Mouse (Mus musculus): ENCODE results near the gene Ccdc85a. TPM values are rescaled to one million over a fixed set of nuclear protein-coding genes. Genes with fewer than 3 reads are reported as not detected.
"Not testable (repeated sequence)": the region's sequence is repeated elsewhere in the genome, so short reads cannot be mapped to it uniquely, and the experiment has no call there.

Ccdc85a gene
- total and polyA plus RNA-seq, 2 experiments from 2014 or later, result 23.5 to 43.2 TPM

GRCm38 (mm10) chr11:28439877-28440276 lies 144.2 kb downstream of the Ccdc85a start:
- TF ChIP-seq CTCF (IDR thresholded peaks at IDR 0.05; ENCODE audit: low read depth), result no peak
- H3K27ac ChIP-seq (ENCODE audit: low read depth, low read length), result no peak overlapping the region
- H3K36me3 ChIP-seq (ENCODE audit: insufficient read depth), result no peaks in the 10 kb centered on the region
- no peaks in the 10 kb centered on the region for H3K9me3 ChIP-seq (ENCODE audit: low read length)
- no peak overlapping the region for H3K4me2 ChIP-seq (ENCODE audit: low read depth)
- H3K4me3 ChIP-seq (ENCODE audit: low read depth, low read length), result no peak overlapping the region
- ATAC-seq, result no peak
- no peak overlapping the region for H3K9ac ChIP-seq
- no peaks in the 10 kb centered on the region for H3K4me1 ChIP-seq (ENCODE audit: insufficient read depth)
- H3K27me3 ChIP-seq (ENCODE audit: insufficient read depth, low read length), result no peaks in the 10 kb centered on the region
- DNase-seq, result no peak

GRCm38 (mm10) chr11:28422451-28423231 lies 161.5 kb downstream of the Ccdc85a start:
- DNase-seq, result peak; percentile 11
- 75% methylated on average over 2 of the region's 2 CpGs for WGBS
- Histone ChIP-seq H3K9ac (no peak overlapping the region), H3K27me3 (ENCODE audit: insufficient read depth, low read length) (no peaks in the 10 kb centered on the region), H3K9me3 (ENCODE audit: low read length) (no peaks in the 10 kb centered on the region), H3K4me3 (ENCODE audit: low read depth, low read length) (no peak overlapping the region), H3K4me2 (ENCODE audit: low read depth) (no peak overlapping the region), H3K4me1 (ENCODE audit: insufficient read depth) (no peaks in the 10 kb centered on the region), H3K27ac (ENCODE audit: low read depth, low read length) (peak overlapping the region; percentile 41; the same call in 1 of the 2 replicates), H3K36me3 (ENCODE audit: insufficient read depth) (no peaks in the 10 kb centered on the region)
- ATAC-seq, result peak; percentile 78
- no peak for TF ChIP-seq CTCF (IDR thresholded peaks at IDR 0.05; ENCODE audit: low read depth)

- Histone ChIP-seq H3K27me3 (ENCODE audit: insufficient read depth, low read length) (no peaks in the 10 kb centered on the region), H3K9ac (no peak overlapping the region), H3K4me2 (ENCODE audit: low read depth) (no peak overlapping the region), H3K36me3 (ENCODE audit: insufficient read depth) (no peaks in the 10 kb centered on the region), H3K4me1 (ENCODE audit: insufficient read depth) (no peaks in the 10 kb centered on the region), H3K9me3 (ENCODE audit: low read length) (no peaks in the 10 kb centered on the region), H3K4me3 (ENCODE audit: low read depth, low read length) (no peak overlapping the region), H3K27ac (ENCODE audit: low read depth, low read length) (no peak overlapping the region)
- ATAC-seq, result no peak
- TF ChIP-seq CTCF (IDR thresholded peaks at IDR 0.05; ENCODE audit: low read depth), result no peak
- WGBS, result 69% methylated on average over 2 of the region's 2 CpGs
- DNase-seq, result no peak
Observed at GRCm38 (mm10) chr11:28415841-28416240, 168.3 kb downstream of the Ccdc85a start.

DNA sequence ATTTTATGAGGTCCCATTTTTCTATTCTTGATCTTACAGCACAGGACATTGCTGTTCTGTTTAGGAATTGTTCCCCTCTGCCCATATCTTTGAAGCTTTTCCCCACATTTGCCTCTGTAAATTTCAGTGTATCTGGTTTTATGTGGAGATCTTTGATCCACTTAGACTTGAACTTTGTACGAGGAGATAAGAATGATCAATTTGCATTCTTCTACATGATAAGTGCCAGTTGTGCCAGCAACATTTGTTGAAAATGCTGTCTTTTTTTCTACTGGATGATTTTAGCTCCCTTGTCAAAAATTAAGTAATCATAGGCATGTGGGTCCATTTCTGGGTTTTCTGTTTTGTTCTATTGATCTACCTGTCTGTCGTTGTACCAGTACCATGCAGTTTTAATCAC lies 174.2 kb downstream of the Ccdc85a start:
- not testable (repeated sequence) for H3K4me3 ChIP-seq (ENCODE audit: low read depth, low read length); H3K9me3 ChIP-seq (ENCODE audit: low read length); ATAC-seq; H3K4me1 ChIP-seq (ENCODE audit: insufficient read depth); H3K4me2 ChIP-seq (ENCODE audit: low read depth); H3K36me3 ChIP-seq (ENCODE audit: insufficient read depth); H3K27me3 ChIP-seq (ENCODE audit: insufficient read depth, low read length); DNase-seq; H3K9ac ChIP-seq; H3K27ac ChIP-seq (ENCODE audit: low read depth, low read length)
- 98% methylated on average over 2 of the region's 2 CpGs for WGBS

- no peak for TF ChIP-seq CTCF (IDR thresholded peaks at IDR 0.05; ENCODE audit: low read depth)
- no peak for DNase-seq
- H3K4me3 ChIP-seq (ENCODE audit: low read depth, low read length), result no peak overlapping the region
- H3K27ac ChIP-seq (ENCODE audit: low read depth, low read length), result no peak overlapping the region
- H3K27me3 ChIP-seq (ENCODE audit: insufficient read depth, low read length), result no peaks in the 10 kb centered on the region
- no peak for ATAC-seq
- H3K4me1 ChIP-seq (ENCODE audit: insufficient read depth), result no peaks in the 10 kb centered on the region
- no peaks in the 10 kb centered on the region for H3K36me3 ChIP-seq (ENCODE audit: insufficient read depth)
- no peaks in the 10 kb centered on the region for H3K9me3 ChIP-seq (ENCODE audit: low read length)
- H3K4me2 ChIP-seq (ENCODE audit: low read depth), result no peak overlapping the region
- no peak overlapping the region for H3K9ac ChIP-seq
- WGBS, result 57% methylated on average over 1 of the region's 1 CpGs
Observed at GRCm38 (mm10) chr11:28397166-28397565, 187.0 kb downstream of the Ccdc85a start.

DNA sequence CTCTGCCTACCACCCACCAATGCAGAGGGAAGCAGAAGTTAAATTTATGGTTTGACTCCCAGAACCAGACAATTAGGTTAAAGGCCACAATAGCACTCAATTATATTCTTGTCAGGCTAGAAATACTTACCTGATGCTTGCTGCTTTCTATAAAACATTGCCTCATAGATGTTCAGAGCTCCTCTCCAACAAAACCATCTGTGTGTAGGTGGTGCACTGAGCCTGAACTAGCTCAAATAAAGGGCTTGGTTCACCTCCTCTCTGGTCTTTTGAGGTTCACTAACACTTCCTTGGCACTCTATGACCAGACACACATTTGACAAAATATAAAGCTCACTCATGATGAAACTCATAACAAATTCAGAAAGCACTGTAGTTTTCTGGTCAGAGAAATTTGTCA lies 208.2 kb downstream of the Ccdc85a start:
- Histone ChIP-seq H3K4me3 (ENCODE audit: low read depth, low read length) (no peak overlapping the region), H3K9me3 (ENCODE audit: low read length) (no peaks in the 10 kb centered on the region), H3K4me1 (ENCODE audit: insufficient read depth) (no peaks in the 10 kb centered on the region), H3K27ac (ENCODE audit: low read depth, low read length) (no peak overlapping the region), H3K4me2 (ENCODE audit: low read depth) (no peak overlapping the region), H3K27me3 (ENCODE audit: insufficient read depth, low read length) (no peaks in the 10 kb centered on the region), H3K36me3 (ENCODE audit: insufficient read depth) (no peaks in the 10 kb centered on the region), H3K9ac (no peak overlapping the region)
- no peak for ATAC-seq
- no peak for TF ChIP-seq CTCF (IDR thresholded peaks at IDR 0.05; ENCODE audit: low read depth)
- no peak for DNase-seq

DNA sequence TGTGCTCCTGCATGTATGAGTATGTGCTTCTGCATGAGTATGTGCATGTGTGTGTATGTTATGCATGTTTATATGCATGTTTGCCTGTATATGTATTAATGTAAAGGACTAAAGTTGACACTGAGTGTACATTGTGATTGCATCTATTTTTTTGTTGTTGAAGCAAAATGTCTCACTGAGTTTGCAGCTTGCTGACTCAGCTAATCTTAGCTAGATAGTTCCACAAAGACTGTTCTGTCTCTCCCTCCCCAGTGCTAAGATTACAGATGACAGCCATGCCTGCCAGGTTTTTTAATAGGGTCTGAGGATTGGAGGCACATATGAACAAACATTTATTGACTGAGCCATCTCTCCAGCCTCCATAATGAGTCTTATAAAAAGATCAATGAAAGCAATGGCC lies 209.5 kb downstream of the Ccdc85a start:
- H3K27me3 ChIP-seq (ENCODE audit: insufficient read depth, low read length), result no peaks in the 10 kb centered on the region
- no peaks in the 10 kb centered on the region for H3K9me3 ChIP-seq (ENCODE audit: low read length)
- TF ChIP-seq CTCF (IDR thresholded peaks at IDR 0.05; ENCODE audit: low read depth), result no peak
- H3K4me2 ChIP-seq (ENCODE audit: low read depth), result no peak overlapping the region
- ATAC-seq (no peak), DNase-seq (no peak)
- no peaks in the 10 kb centered on the region for H3K4me1 ChIP-seq (ENCODE audit: insufficient read depth)
- H3K27ac ChIP-seq (ENCODE audit: low read depth, low read length), result no peak overlapping the region
- no peak overlapping the region for H3K4me3 ChIP-seq (ENCODE audit: low read depth, low read length)
- no peak overlapping the region for H3K9ac ChIP-seq
- H3K36me3 ChIP-seq (ENCODE audit: insufficient read depth), result no peaks in the 10 kb centered on the region

- DNase-seq; H3K27ac ChIP-seq (ENCODE audit: low read depth, low read length); H3K4me3 ChIP-seq (ENCODE audit: low read depth, low read length); H3K36me3 ChIP-seq (ENCODE audit: insufficient read depth); H3K9me3 ChIP-seq (ENCODE audit: low read length); H3K27me3 ChIP-seq (ENCODE audit: insufficient read depth, low read length); ATAC-seq; H3K4me1 ChIP-seq (ENCODE audit: insufficient read depth); H3K9ac ChIP-seq; H3K4me2 ChIP-seq (ENCODE audit: low read depth): not testable (repeated sequence)
- WGBS, result 66% methylated on average over 5 of the region's 5 CpGs
Observed at GRCm38 (mm10) chr11:28371381-28371780, 212.7 kb downstream of the Ccdc85a start.

Measured in forebrain, postnatal 0 days (tissue).